Mouse (Mus musculus) left cerebral cortex, adult 9 months (tissue): ENCODE data around the gene Tekt3.
A peak's percentile ranks its signal among the peaks of the same experiment; 100 is the strongest.

Experiments used
- DNase-seq, 2 experiments: peaks; one replicate each; pipeline ENCODE4 v3.0.0; 2022; ENCODE audit warnings: low spot score in 2 of 2

Tekt3 gene

DNA sequence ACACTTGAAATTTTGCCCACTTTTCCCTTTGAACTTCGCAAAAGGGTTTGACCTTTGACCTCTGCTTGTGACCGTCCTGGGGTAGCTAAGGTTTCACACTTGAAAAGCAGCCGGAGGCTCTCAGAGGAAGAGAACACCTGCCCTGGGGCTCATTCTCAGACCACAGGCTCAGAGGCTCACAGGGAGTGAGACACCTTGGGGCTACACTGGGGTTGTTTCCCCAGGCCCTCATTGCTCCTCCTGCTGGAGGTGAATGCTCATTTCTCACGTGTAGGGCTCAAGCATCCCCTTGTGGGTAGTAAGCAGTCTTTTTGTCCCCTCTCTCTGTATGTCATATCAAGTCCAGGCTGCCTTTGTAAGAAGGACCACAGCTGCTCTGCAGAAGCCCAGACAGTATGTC lies 62.9 kb downstream of the Tekt3 start:
- DNase-seq, result no peak

DNA sequence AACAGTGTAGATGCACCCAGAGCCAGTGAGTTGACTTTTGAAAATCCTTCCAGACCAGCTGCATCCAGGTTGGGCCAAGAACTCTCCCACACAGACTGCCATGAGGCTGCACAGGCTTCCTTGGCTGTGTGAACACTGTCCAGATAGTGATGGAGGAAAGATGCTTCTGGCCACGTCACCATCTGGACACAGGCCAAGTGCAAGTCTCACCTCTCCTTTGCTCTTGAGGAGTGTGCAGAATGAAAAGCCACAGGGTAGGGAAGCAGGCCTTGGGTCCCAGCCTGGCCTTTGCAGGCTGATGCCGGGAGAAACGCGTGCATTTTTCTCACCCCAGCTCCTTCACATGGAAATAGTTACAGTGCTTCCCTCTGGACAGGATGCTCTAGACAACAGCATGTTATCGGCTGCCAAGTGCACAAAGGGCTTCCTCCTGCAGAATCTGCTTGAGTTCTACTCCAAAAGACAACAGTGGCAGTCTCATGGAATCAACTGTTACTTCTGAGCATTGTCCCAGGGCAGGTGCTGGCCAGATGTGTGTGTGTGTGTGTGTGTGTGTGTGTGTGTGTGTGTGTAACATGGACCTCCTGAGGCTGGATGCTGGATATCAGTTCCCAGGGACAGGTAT lies 64.5 kb downstream of the Tekt3 start:
- DNase-seq, result no peak

DNA sequence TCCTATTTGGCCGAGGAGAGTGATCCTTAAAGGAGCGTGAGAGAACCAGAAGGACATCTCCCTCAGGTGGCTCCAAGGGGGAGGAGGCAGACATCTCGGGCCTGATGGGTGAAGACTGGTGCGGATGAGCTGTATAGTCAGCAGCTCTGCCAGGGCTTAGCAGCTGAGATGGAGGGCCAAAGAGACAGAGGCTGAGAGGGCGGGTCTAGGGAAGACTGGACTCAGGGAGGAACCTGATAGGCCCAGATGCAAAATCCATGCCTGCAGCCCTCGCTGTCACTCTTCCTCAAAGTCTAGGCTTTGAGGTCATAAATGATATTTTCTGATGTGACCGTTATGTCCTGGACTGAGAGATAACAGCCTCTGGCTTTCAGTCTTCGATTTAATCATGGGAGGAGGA lies 65.5 kb downstream of the Tekt3 start:
- no peak for DNase-seq

DNA sequence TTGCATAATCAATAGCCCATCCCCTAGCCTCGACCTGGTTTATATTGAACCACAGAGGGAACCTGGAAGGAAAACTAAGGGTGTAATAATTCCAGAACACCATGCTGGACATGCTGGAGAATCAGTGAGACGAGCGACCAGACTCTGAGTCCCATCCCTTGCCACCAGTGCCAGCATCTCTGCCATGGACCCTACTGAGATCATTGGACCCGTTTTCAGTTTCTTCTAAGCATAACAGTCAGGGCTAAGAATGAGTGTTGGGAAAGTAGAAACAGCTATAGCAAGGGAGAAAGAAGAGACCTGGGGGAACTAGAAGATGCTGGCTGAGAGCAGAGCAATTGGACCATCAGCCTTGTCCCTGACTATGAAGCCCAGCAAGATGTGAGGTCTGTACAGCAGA lies 66.1 kb downstream of the Tekt3 start:
- DNase-seq, result no peak

DNA sequence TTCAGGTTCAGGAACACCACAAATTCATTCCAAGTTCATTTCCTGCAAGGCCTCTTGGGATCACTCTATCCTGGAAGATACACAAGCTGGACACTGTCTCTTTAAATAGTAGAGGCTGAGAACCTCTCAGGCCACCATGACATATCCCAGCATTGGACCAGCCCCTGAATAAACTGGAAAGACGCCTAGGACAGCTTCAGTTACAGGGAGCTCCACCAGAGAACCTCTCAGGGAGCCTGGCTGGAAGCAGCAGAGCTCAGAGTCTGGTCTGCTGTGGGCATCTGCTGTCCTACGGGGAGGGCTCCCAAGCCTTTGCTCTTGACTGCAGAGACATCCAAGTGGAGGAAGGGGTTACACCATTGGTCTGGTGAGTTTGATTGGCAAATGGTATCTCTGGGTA lies 67.3 kb downstream of the Tekt3 start, which contains the start of gene Pmp22:
Pmp22 (plus strand) TSS at position 199 of the 400 bp plus-strand sequence.
- no peak for DNase-seq

DNA sequence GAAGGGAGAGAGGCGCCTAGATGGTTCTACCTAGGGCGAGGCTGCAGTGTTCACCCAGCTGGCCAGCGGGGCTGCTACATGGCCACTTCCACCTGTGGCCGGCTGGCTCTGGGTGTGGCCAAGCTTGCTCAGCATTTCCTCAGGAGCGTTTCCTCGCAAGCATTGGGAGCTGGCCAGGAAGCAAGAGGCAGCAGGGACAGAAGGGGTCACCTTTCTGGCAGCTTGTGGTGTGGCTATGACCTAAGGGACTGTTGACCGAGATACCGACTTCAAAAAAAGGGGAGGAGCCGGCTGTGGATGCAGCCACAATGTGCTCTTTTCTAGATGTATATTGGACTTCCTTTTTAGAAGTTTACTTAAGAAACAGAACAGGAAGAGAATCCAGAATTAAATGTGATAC lies 67.9 kb downstream of the Tekt3 start:
- DNase-seq, result no peak

DNA sequence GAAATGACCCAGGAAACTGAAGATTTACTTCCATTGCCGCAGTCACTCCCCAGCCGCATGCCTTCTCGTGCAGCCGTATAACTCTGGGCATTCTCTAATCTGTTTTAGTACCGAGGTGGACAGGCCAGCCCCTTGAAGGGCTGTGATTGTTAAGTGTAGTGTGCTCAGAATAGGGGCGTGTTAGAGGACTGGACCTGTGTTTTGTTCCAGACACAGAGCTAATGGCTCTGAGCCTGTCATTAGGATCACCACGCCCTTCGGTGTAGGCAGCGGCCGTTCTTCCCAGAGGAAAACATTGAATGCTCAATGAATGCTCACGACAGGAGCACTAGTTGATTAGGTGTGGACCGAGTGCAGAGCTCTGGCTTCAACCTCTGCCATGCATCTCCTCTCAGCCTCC lies 68.4 kb downstream of the Tekt3 start:
- no peak for DNase-seq

DNA sequence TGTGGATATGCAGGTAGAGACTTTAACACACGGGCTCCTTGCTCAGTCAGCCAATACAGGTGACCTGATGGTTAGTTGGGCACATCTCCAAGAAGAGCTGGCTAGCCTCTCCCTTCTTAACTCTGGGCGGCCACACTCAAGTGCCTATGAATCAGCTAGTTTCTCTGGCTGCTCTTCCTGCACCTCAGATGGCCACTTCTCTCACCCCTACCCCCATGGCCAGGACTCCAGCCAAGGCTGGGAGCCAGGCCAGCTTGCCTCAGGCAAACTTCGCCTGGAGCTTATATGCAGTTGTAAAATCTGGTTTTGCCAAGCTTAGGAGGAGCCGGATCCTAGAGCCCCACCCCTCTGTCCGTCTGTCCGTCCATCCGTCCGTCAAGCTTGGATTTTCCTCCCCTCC lies 69.0 kb downstream of the Tekt3 start:
- DNase-seq, result no peak

DNA sequence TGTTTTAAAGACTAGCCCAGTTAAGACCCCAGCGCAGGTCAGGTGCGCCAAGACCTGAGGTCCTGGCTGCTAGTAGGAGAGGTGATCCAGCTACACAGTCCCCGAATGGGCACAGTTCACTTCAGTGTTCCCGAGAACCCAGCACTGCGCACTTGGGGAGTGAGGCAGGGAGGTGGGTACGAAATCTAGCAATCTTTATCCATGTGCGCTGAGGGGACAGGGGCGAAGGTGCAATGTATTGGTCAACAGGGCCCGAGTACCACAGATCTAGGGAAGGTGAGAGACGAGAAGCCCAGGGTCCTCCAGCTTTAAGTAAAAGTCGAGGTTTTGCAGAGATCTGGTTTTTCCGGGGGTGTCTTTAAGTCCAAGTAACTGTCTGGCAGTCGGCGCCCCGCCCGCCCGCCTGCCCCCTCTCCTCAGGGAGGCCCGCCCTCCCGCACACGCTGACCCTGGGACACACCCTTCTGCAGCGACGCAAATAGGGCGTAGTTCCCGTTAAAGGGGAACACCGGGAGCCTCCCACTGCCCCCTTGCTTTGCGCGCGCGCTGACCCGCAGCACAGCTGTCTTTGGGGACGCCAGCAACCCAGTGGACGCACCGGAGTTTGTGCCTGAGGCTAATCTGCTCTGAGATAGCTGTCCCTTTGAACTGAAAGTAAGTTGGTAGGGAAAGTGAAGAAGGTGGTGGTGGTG lies 69.7 kb downstream of the Tekt3 start:
- no peak for DNase-seq

DNA sequence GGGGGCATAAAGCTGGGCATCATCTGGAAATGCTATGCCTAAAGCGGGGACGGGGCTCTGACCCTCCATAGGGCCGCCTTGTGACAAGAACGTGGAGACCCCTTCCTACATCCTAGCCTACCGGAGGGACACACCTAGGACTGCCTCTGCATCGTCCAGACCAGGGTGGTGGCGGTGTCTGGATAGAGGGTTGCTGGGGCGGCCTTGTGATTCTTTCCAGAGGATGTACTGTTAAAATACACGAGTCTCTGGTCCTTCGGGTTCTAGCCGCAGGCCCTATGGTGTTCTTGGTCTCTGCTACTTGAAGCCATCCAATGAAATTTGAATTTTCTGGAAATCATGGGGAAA lies 70.2 kb downstream of the Tekt3 start:
- no peak for DNase-seq

DNA sequence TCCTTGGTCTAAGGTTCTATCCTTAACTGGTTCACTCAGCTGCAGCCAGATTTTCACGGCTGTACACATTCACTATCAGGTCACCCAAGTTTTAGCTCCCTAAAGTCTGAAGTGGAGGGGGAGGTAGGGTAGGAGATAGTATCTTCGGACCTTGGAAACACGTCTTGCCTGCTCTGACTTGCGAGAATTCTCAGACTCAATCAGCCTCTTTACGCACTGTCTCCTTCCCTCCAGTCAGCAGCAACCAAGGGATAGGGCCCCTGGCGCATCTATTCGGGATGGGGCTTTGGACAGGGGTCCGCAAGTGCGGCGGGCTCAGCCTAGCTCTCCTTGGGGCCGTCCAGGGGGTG lies 70.7 kb downstream of the Tekt3 start:
- no peak for DNase-seq

DNA sequence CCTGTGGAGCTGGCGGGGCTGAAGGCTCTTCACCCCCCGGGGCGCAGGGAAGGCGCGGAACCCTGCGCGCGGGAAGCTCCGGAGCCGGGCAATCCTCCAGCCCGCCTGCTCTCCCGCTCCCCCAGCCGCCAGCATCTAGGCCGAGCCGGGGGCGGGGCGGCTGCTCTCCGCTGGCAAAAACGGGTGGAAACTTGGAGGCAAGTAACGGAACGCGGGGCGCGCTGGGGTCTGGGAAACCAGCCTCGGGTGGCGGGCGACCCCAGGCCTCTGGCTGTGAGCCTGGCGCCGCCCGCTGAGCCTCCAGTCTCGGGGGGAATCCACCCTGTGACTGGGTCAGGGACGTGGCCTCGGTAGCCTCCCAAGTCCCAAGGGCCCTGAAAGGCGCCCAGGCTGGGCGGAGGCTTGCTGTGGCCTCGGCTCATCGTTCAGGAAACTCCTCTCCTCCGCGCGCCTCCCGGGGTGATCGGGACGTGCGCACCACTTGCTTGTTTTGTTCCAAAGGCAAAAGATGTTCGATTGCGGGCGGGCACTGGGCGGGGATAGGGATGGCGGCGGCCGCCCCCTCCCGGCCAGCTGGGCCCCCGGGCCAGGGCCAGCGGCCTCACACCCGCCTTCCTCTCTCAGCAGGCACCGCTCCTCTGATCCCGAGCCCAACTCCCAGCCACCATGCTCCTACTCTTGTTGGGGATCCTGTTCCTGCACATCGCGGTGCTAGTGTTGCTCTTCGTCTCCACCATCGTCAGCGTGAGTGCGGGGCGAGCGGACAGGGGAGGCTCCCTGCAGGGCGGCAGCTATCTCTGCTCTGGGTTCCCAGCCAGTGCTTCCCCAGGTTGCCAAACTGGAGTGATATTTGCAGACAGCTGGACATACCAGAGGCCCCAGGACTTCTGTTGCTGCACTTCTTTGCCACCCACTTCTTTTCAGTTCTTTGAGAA lies 71.3 kb downstream of the Tekt3 start:
- DNase-seq, result peak in 1 of 2 experiments; percentile 60

DNA sequence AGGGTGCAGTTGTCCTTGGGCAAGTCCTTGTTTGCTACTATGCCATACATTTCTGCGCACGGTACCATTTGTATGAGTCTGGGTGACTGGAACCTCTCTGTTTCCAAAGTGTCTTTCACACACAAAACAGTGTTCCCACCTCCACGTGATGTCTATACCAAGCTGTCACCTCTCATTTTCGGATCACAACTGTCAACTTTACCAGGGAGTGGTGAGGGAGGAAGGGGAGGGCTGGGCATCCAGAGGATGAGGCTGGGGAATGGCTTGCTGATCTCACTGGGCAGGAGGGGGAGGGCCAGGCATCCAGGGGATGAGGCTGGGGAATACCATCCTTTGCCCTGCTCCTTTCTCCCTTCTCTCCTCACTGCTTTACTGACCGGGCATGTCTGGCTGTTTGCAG lies 72.6 kb downstream of the Tekt3 start:
- no peak for DNase-seq

DNA sequence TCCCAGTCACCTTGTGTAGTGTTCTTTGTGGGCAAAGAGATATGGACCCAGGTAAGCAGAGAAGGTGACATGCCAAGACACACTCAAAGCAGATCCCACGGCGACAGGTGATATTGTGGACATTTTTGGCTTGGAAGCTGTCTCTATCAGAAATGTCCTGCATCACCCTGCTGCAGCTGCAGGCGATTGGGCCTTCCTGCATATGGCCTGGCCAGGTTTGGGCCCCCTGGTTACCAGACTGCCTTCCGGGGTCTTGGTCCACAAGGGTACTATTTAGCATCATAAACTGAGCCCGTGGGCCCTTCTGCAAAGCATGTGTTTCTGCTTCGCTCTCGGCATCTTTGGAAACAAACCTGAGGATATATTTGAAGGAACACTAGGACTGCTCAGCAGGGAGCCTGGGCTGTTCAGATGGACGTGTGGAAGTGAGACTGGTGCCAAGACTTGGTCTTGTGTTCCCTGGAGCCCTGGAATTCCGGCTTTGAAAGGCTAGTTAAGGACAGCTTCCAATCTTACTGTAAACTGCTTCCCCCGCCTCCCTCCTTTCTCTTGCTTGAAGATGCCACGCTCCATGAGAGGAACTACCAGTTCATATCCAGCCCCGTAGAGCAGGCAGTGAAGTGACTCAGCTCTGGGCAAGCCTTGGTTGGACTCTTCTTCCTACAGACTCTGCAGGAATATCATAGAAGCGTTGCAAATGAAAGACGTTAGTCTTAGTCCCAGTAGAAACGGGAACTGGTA lies 73.5 kb downstream of the Tekt3 start:
- no peak for DNase-seq

DNA sequence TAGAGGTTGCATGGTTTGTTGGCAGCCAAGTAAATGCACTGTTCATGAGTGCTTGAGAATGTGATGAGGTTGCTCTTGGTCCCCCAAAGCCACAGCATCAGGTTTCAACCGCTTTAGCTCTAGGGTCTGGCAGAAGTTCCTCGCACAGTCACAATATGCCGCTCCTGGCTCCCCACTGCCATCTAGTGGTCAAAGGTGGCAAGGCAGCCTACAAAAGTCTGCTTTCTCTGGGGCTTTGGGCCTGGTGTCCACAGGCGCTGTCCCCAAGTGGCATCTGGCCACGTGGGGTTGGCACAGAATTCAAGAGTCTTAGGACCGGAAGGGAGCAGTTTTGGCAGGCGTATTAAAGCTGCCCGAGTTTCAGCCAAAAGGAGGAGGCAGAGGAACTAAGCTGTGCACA lies 74.2 kb downstream of the Tekt3 start:
- peak; percentile 82 to 97 for DNase-seq

DNA sequence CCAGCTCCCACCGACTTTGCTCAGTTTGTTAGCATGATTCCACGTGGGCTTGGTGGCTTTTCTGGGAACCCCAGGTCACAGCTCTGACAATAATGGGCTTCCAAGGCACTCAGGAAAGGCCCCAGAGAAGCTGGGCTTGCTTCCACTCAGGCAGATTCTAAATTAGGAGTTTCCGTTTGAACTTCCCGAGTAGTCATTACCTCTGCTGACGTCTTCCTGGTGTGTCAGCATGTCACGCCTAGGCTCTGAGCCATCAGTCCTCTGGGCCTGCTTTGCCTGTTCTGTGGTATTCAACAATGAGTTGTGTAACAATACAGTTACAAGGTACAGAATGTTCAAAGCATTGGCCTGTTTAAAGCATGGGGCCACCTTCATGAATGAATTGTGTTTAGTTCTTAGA lies 74.8 kb downstream of the Tekt3 start:
- no peak for DNase-seq

DNA sequence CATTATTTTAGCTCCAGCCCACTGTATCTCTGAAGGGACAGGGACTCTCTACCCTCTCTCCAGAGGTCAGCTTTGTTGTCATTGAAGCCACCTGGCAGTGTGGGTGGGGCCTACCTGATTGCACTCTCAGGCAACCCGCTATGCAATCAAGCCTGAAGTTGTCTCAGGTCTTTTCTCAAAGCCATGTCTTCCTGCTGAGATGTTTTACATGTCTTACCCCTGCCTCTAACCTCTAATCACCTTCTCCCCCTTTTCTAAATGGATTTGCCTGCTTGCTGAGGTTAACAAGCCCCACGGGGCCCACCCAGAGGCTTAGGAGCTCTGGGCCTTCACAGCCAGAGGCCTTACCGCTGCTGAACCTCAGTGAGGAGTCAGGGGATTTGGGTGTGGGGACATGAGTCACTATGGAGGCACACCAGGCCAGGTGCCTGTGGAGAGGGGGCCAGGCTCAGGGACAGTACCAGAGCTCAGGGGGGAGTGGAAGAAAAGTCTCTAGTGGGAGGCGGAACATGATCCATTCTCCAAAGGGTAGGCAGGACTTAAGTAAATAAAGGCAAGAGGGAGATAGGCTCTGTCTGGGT lies 75.5 kb downstream of the Tekt3 start:
- no peak for DNase-seq

DNA sequence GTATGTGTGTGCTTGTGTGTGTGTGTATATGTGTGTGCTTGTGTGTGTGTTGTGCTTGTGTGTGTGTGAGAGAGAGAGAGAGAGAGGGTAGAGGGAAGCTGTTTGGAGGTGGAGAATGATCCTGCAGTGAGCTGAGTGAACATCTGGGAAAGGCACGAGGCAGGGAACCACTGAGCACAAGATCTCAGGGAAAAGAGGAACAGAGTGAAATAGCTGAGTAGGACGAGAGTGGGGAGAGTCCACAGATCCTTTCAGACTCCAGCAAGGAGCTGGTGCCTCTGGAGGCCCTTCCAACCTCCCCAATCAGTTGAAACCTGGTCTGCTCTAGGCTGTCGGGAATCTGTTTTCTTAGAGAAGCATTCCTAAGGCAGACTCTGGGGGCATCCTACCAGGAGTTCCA lies 77.3 kb downstream of the Tekt3 start:
- DNase-seq, result no peak

DNA sequence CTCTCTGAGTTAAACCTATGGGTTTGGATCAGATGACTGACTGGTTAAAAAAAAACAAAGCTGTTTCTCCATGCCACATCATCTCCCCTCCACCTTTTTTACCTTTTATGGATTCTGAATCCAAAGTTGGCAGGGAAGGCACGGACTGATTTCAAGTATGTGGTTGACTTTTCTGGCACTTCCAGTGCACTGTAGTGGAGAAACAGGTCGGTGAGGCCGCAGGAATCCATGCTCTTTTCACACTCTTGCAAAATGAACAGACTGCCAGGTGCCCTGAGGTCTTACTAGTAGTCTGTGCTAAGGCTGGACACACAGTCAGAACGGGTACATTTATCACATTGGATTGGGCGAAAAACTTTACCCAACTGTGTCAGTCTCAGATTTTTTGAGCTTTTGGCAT lies 80.9 kb downstream of the Tekt3 start:
- no peak for DNase-seq

DNA sequence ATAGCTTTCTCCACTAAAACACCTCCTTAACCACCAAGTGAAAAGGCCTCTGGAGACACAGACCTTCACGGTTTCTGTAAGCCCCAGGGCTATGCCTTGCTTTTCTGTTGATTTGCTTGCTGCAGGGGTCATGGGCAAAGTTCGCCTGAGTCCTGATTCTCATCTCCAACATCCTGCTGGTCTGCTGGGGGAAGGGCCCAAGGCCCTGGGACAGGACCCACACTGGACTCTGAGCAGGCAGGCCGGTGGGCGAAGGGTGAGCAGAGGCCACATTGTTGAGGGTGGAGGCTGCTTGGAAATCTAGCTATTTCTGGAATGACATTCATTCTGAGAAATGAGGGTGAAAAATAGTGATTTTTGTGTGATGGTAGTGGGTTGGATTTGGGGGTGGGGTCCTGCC lies 81.4 kb downstream of the Tekt3 start:
- DNase-seq, result no peak

DNA sequence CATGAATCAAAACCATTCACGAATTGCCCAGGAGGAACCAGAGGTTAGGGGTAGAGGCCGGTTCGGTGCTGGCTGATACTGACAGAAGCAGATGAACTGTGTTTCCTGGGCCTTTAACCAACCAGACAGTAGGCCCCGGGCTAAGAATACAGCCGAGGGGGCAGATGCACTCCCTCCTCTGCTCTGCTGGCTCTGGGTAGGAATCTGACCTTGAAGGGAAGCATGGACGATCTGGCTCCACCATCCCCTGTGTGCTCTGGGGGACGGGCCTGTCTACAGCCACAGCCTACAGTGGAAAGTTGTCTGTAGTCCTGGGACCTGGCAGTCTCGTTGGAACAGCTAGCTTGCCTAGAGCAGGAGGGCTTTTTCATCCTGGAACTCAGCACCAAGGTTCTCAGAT lies 82.0 kb downstream of the Tekt3 start:
- DNase-seq, result no peak
